Mouse (Mus musculus): ENCODE results near the gene Rnf144b. TPM values are rescaled to one million over a fixed set of nuclear protein-coding genes. Genes with fewer than 3 reads are reported as not detected.

The Rnf144b gene
- 10 to 100 TPM; 19.1 to 21.0 TPM for total RNA-seq (2021)

GRCm38 (mm10) chr13:47122537-47123430, at the start of gene Rnf144b:
Gene Rnf144b, plus strand, starts transcription at chr13:47122656.
- peak; percentile 57 to 69 for DNase-seq (ENCODE audit: low spot score in 2 of 2)
- intact Hi-C loops (cut with DNase I), result no loop called here

GRCm38 (mm10) chr13:47076156-47076555, 46.3 kb upstream of the Rnf144b start:
- no peak for DNase-seq (ENCODE audit: low spot score in 2 of 2)
- intact Hi-C loops (cut with DNase I), result no loop called here

DNA sequence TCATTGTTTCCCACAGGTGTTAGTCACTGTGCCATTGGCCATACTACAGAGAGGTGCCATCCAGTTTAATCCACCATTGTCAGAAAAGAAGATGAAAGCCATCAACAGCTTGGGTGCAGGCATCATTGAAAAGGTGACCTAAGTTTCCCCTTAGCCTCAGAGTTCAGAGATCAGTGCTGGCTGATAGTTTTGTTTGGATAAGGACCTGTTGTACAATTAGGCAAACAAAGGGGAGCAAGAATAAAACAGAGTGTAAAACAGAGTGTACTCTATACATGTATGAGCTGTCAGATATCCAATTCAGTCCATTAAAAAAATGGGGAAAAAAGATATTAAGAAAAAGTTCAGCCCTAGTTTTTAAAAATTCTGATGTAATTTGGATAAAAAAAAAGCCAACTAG, 45.1 kb upstream of the Rnf144b start:
- DNase-seq (ENCODE audit: low spot score in 2 of 2), result no peak
- intact Hi-C loops (cut with DNase I), result no loop called here

DNA sequence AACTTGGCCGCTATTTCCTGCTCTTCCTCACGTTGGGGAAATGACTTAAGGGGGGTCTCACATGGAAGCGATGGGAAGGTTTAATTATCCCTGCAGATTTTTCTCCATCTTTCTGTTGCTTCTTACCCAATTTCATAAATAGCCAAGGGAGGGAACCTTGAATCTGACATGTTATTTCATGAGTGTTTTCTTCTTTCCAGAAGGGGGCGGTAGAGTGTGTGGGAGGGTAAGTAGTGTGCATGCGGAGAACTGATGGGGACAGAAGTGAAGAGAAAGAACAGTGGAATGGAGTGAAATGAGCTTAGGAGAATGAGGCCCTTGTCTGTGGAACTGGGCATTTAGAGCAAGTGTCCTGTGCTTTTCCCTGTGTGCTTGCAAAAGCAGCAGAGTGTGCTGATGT, 43.7 kb upstream of the Rnf144b start:
- no peak for DNase-seq (ENCODE audit: low spot score in 2 of 2)
- intact Hi-C loops (cut with DNase I), result loop anchor here (2.0 kb wide), 1 partner anchor 210 kb away; no protein-coding TSS in a partner anchor

DNA sequence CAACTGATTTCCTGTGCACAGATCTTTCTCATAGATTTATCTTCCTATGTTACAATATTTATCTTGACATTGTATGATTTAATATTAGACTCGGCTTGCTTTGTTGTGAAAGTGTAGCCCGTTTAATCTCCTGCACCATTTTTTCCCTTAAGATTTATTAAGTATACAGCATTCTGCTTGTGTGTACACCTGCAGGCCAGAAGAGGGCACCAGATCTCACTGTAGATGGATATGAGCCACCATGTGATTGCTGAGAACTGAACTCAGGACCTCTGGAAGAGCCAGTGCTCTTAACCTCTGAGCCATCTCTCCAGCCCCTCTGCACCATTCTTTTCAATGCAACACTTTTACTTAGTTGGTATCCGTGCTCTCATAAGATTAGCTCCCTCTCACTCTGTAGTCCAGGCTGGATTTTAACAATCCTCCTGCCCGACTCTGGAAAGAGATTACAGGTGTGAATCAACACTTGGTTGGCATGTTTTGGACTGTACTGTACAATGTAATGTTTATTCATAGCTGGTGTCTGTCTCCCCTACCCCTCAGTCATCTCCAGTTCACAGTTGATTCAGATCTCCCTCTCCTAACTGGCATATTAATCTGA, 41.5 kb upstream of the Rnf144b start:
- intact Hi-C loops (cut with DNase I), result no loop called here
- no peak for DNase-seq (ENCODE audit: low spot score in 2 of 2)

GRCm38 (mm10) chr13:47088433-47088832, 34.0 kb upstream of the Rnf144b start:
- intact Hi-C loops (cut with DNase I), result no loop called here

DNA sequence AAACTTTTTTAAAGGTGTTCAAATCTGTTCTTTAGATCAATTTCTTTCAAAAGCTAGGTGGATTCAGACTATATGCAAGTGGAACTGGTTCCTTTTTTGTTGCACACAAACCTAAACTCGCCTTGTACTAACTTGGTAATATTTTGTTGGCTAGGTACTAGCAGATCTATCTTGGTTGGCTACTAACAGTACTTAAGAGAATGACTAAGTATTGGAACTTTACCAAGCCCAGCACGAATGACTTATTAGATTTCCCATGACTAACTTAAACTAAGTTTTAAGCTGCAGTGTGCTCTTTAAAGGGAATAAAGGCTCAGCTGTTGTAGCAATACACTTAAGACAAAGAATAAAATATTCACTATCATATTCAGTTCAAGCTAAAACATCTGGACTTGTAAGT, 33.2 kb upstream of the Rnf144b start:
- intact Hi-C loops (cut with DNase I), result no loop called here
- DNase-seq (ENCODE audit: low spot score in 2 of 2), result no peak

More at GRCm38 (mm10) chr13:47088433-47088832, 34.0 kb upstream of the Rnf144b start:
- DNase-seq (ENCODE audit: low spot score in 2 of 2), result peak in 1 of 2 experiments; percentile 19

DNA sequence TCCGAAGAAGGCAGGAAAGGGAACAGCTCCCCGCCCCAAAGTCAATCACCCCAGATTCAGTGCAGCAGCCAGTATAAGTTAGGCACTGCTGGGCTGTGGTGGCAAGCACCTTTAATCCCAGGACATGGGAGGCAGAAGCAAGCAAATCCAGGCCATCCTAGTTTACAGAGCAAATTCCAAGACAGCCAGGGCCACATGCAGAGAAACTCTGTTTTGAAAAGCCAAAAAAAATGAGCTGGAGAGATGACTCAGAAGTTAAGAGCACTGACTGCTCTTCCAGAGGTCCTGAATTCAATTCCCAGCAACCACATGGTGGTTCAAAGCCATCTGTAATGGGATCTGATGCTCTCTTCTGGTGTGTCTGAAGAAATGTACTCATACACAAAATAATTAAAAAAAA, 28.7 kb upstream of the Rnf144b start:
- no peak for DNase-seq (ENCODE audit: low spot score in 2 of 2)
- intact Hi-C loops (cut with DNase I), result no loop called here

DNA sequence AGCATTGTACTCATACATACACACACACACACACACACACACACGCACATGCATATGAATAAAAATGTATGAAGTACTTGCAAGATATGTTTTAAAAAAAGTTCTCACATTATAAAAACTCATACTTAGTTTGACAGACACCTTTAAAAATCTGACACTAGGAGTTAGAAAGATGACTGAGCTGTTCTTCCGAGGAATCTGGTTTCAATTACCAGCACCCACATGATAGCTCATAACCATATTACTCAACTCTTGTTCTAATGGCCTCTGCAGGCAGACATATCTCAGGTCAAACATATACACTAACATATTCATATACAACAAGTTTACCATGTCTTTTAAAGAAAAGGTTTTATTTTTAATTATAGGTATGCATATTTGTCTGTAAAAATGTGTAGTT, 25.9 kb upstream of the Rnf144b start:
- intact Hi-C loops (cut with DNase I), result no loop called here
- no peak for DNase-seq (ENCODE audit: low spot score in 2 of 2)

GRCm38 (mm10) chr13:47099265-47099664, 23.2 kb upstream of the Rnf144b start:
- intact Hi-C loops (cut with DNase I), result no loop called here
- DNase-seq (ENCODE audit: low spot score in 2 of 2), result no peak

DNA sequence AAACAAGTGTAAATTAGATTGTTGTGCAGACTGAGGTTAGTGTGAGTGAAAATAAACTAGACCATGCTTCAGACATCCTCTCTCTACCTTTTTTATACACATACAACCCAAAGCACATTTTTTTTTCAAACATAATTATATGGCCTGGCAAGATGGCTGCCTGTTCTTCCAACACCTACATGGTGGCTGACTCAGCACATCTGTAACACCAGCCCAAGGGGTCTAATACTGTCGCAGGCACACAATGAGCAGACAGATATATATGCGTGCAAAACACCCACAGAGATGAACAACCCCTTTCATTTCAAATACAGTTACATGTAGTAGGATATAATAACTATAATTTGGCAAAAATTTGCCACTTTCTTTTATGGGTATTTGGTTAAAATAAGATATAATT, 21.9 kb upstream of the Rnf144b start:
- intact Hi-C loops (cut with DNase I), result no loop called here
- DNase-seq (ENCODE audit: low spot score in 2 of 2), result no peak

- no peak for DNase-seq (ENCODE audit: low spot score in 2 of 2)
- intact Hi-C loops (cut with DNase I), result no loop called here
These were observed 18.3 kb upstream of the Rnf144b start for GRCm38 (mm10) chr13:47104146-47104545.

DNA sequence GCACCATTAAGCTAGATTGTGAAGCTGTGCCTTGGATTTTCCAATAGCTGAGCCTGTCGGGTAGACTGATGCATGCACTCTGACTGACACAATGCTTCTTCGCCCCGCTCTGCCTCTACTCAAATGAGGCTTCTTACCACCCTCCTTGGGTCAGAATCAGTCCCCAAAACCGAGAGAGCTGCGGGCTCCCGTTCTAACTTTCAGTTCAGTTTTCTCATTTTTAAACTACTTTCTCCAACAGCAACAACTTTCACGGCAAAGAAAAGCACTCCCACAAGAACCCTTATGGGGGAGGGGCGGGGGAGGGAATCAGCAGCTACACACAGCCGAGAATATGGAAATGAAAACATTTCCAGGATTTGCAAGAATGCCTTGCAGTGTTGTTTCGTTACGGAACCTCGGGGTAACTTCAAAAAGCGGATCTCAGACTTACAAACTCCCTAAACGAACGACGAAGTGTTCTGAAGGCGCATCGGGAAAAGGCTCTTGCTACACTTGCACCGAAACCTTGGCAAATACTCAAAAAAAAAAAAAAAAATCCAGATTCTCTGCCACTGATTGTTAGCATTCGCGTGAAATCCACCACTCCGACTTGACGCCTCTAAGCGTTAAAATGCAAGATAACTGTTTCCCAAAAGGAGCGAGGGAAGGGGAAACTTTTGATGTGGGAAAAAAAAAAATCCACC, 17.5 kb upstream of the Rnf144b start:
- intact Hi-C loops (cut with DNase I), result loop anchor here (5.0 kb wide), 1 partner anchor 42 kb away; no protein-coding TSS in a partner anchor
- peak; percentile 9 to 38 for DNase-seq (ENCODE audit: low spot score in 2 of 2)

DNA sequence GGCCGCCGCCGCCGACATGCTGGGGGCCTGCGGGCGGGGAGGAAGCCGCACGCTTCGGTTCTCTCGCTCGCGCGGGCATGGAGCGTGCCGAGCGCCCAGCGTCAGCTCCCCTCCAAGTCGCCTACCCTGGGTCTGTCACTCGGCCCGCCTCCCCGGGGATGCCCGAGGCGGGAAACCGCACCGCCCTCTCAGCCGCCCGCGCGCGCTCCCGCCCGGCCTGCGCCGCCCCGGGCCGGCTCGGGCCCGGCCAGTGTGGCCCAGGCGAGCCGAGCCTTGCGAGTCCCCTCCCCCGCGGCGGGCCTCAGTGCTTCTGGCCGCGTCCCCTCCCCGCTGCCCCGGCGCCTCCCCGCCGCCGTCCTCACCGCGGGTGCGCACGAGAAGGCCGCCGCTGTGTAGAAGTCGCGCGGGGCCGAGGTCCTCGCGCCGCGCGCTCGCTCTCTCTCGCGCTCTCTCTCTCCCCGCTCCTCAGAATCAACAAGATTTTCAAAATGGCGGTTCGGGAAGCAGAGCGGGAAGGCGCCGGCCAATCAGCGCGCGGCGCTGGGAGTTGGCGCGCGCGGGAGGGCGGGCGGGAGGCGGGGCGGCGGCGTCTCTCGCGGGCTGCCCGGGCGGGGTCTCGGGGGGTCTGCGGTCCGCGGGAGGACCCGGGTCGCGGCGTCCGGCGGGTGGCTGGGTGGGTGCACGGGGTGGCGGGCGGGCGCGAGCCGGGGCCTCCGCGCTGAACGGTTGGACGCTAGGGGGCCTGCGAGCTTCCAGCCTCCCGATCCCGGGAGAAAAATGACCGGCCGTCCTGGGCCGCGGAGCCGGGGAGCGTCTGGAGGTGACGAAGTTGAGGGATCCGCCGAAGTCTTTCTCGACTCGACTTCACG, 16.5 kb upstream of the Rnf144b start, which contains the start of gene Dek:
TSS of gene Dek (minus strand) at position 491 of the 869 bp plus-strand sequence.
- intact Hi-C loops (cut with DNase I), result loop anchor here (5.0 kb wide), 1 partner anchor 41 kb away; no protein-coding TSS in a partner anchor
- DNase-seq (ENCODE audit: low spot score in 2 of 2), result peak; percentile 84 to 89

DNA sequence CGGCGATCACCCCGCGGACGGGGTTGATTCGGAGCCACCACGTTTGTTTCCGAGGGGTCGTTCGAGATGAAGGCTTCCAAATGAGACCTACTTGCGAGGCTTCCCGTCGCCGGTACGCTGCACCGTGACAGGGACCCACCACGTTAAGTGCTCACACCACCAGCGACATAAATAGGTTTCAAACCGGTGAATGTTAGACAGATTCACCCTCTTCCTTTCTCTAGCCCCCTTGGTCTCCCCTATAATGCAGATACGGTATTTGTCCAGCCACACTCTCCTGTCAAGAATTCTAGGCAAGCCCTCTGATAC, 15.9 kb upstream of the Rnf144b start:
- DNase-seq (ENCODE audit: low spot score in 2 of 2), result no peak
- intact Hi-C loops (cut with DNase I), result loop anchor here (5.0 kb wide), 1 partner anchor 41 kb away; no protein-coding TSS in a partner anchor

GRCm38 (mm10) chr13:47109239-47109638, 13.2 kb upstream of the Rnf144b start:
- intact Hi-C loops (cut with DNase I), result loop anchor here (5.0 kb wide), 1 partner anchor 38 kb away; no protein-coding TSS in a partner anchor
- no peak for DNase-seq (ENCODE audit: low spot score in 2 of 2)

- intact Hi-C loops (cut with DNase I), result no loop called here
- no peak for DNase-seq (ENCODE audit: low spot score in 2 of 2)
These were observed 11.3 kb upstream of the Rnf144b start for GRCm38 (mm10) chr13:47111185-47111584.

DNA sequence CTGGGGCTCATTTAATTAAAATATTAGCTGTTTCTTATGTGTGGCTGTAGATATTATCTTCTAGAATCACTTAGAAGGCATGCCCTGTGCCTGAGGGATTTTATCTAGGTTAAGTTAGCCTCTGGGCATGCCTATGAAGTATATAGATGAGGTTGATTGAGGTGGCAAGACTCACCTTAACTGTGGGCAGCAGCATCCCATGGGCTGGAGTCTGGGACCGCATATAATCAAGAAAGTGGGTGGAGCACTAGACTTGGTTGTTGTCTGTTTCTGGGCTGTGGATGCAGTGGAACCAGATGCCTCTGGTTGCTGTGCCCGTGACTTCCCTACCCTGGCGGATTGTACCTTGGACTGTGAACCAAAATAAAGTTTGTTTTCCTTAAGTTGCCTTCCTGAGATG, 10.4 kb upstream of the Rnf144b start:
- DNase-seq (ENCODE audit: low spot score in 2 of 2), result no peak
- intact Hi-C loops (cut with DNase I), result no loop called here

DNA sequence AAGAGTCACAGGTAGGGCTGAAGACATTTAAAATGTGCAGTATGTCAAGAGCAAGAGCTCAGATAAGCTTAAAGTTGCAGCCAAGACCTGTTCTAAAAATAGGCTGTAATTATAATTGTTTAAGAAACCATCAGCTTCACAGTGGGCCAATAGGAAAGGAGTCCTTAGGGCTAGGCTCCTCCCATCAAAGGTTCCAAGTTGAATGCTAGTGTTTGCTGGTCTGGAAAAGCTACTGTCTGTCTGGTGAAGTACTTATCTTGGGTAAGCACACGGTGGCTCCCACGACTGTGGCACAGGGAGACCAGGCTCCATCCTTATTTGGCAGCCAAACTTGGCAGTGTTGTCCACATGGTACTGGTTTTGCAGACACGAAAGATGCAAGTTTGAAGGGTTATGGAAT, 9.5 kb upstream of the Rnf144b start:
- DNase-seq (ENCODE audit: low spot score in 2 of 2), result no peak
- intact Hi-C loops (cut with DNase I), result no loop called here

Measured in left cerebral cortex, postnatal 25 days (tissue).